Mouse (Mus musculus): ENCODE results near the gene Gm44502. TPM values are rescaled to one million over a fixed set of nuclear protein-coding genes. Genes with fewer than 3 reads are reported as not detected.

Gm44502 gene
- polyA plus RNA-seq, 1 experiment from 2014 or later: 0.35 TPM

Other genes with a start within 250 kb of the Gm44502 start
- gene Plxnb2, start 248.9 kb downstream of the Gm44502 start, polyA plus RNA-seq (2015; fragmentation: Nextera tagmentation; extraction: Ambion mirVana): 91.8 and 104 TPM in 2 replicates
- 18.9 and 19.0 TPM in 2 replicates for gene Dennd6b, start 233.2 kb downstream of the Gm44502 start, polyA plus RNA-seq (2015; fragmentation: Nextera tagmentation; extraction: Ambion mirVana)
- gene Ppp6r2, start 218.1 kb downstream of the Gm44502 start, polyA plus RNA-seq (2015; fragmentation: Nextera tagmentation; extraction: Ambion mirVana): 18.2 and 21.3 TPM in 2 replicates
- gene Sbf1, start 114.4 kb downstream of the Gm44502 start, polyA plus RNA-seq (2015; fragmentation: Nextera tagmentation; extraction: Ambion mirVana): 43.0 and 43.6 TPM in 2 replicates
- gene Adm2, start 107.0 kb downstream of the Gm44502 start, polyA plus RNA-seq (2015; fragmentation: Nextera tagmentation; extraction: Ambion mirVana): 0.19 and 0.42 TPM in 2 replicates
- gene Miox, start 95.3 kb downstream of the Gm44502 start, polyA plus RNA-seq (2015; fragmentation: Nextera tagmentation; extraction: Ambion mirVana): not detected in 2 replicates
- gene Lmf2, start 74.0 kb downstream of the Gm44502 start, polyA plus RNA-seq (2015; fragmentation: Nextera tagmentation; extraction: Ambion mirVana): 54.5 and 56.5 TPM in 2 replicates
- gene Ncaph2, start 74.0 kb downstream of the Gm44502 start, polyA plus RNA-seq (2015; fragmentation: Nextera tagmentation; extraction: Ambion mirVana): 101 and 108 TPM in 2 replicates
- gene Sco2, start 55.9 kb downstream of the Gm44502 start, polyA plus RNA-seq (2015; fragmentation: Nextera tagmentation; extraction: Ambion mirVana): 10.0 and 11.9 TPM in 2 replicates
- 0.92 and 0.97 TPM in 2 replicates for gene Tymp, start 52.7 kb downstream of the Gm44502 start, polyA plus RNA-seq (2015; fragmentation: Nextera tagmentation; extraction: Ambion mirVana)
- gene Odf3b, start 50.4 kb downstream of the Gm44502 start, polyA plus RNA-seq (2015; fragmentation: Nextera tagmentation; extraction: Ambion mirVana): 1.8 and 1.9 TPM in 2 replicates
- not detected in 2 replicates for gene Klhdc7b, start 44.8 kb downstream of the Gm44502 start, polyA plus RNA-seq (2015; fragmentation: Nextera tagmentation; extraction: Ambion mirVana)
- gene Syce3, start 19.2 kb downstream of the Gm44502 start, polyA plus RNA-seq (2015; fragmentation: Nextera tagmentation; extraction: Ambion mirVana): not detected in 2 replicates
- 241 and 243 TPM in 2 replicates for gene Cpt1b, start 3.8 kb downstream of the Gm44502 start, polyA plus RNA-seq (2015; fragmentation: Nextera tagmentation; extraction: Ambion mirVana)
- gene C730034F03Rik, start 107 bp downstream of the Gm44502 start, polyA plus RNA-seq (2015; fragmentation: Nextera tagmentation; extraction: Ambion mirVana): 3.8 and 4.1 TPM in 2 replicates
- 80.5 and 84.9 TPM in 2 replicates for gene Chkb, start 212 bp upstream of the Gm44502 start, polyA plus RNA-seq (2015; fragmentation: Nextera tagmentation; extraction: Ambion mirVana)
- 0.11 and 0.29 TPM in 2 replicates for gene Mapk8ip2, start 24.2 kb upstream of the Gm44502 start, polyA plus RNA-seq (2015; fragmentation: Nextera tagmentation; extraction: Ambion mirVana)
- gene Arsa, start 47.7 kb upstream of the Gm44502 start, polyA plus RNA-seq (2015; fragmentation: Nextera tagmentation; extraction: Ambion mirVana): 15.9 and 17.3 TPM in 2 replicates
- gene Shank3, start 69.9 kb upstream of the Gm44502 start, polyA plus RNA-seq (2015; fragmentation: Nextera tagmentation; extraction: Ambion mirVana): 1.6 and 2.0 TPM in 2 replicates
- 0.16 and 0.22 TPM in 2 replicates for gene Acr, start 138.6 kb upstream of the Gm44502 start, polyA plus RNA-seq (2015; fragmentation: Nextera tagmentation; extraction: Ambion mirVana)
- gene Rabl2, start 162.2 kb upstream of the Gm44502 start, polyA plus RNA-seq (2015; fragmentation: Nextera tagmentation; extraction: Ambion mirVana): 20.0 and 21.8 TPM in 2 replicates